Mouse (Mus musculus) megakaryocyte, embryonic 14.5 days (primary cell): ENCODE results near the gene Saxo2.

Source experiments
- FLI1 ChIP-seq: IDR thresholded peaks from 2 replicates; pipeline ENCODE4 v1.6.1; 2012; ENCODE audit warnings: low read length, inconsistent platforms, mixed read lengths
- GATA1 ChIP-seq: IDR thresholded peaks from 3 replicates; pipeline ENCODE4 v1.6.1; 2012; ENCODE audit warnings: mixed read lengths, low read length, inconsistent platforms, borderline replicate concordance

GRCm38 (mm10) chr7:82649081-82649445 lies 735 bp upstream of the Saxo2 start:
- TF ChIP-seq FLI1 (no peak), GATA1 (no peak)
